Mouse (Mus musculus) layer of hippocampus, postnatal 25 days (tissue): ENCODE results near the gene Nup214. TPM values are rescaled to one million over a fixed set of nuclear protein-coding genes. Genes with fewer than 3 reads are reported as not detected.

Experiments used
- DNase-seq, 2 experiments: peaks; one replicate each; pipeline ENCODE4 v3.0.0; 2022; ENCODE audit warnings: mixed read lengths in 2 of 2, low spot score in 1 of 2; ENCODE audit errors: extremely low spot score in 1 of 2
- total RNA-seq, 2 experiments: library from RNA; stranded (reverse); gene quantifications; 2 replicates each; pipeline ENCODE4 v1.2.3; 2021

Nup214 gene
- 10 to 100 TPM; 49.3 to 63.5 TPM for total RNA-seq

GRCm38 (mm10) chr2:31974141-31974808, at the start of gene Nup214:
Nup214 (plus strand) TSS chr2:31974436.
- DNase-seq, result peak; percentile 99 to 100

GRCm38 (mm10) chr2:31924811-31925210, 49.4 kb upstream of the Nup214 start:
- DNase-seq, result no peak

DNA sequence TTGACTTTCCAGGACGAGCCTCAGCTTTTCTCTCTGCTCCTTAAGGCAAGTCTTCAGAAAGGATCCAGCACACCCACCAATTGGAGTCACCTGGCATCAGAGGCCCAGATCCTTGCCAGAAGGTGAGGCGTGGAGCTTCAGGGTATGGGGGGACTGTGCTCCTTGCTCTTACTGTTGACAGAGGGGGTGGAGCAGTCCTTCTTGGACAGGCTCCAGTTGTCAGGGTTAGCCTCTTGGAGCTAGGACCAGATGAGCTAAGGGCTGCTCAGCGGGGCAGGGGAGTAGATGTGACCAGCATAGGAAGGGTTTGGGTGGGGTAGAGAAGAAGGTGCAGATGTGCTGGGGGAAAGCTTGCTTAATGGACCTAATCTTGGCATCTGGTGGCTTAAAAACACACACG, 48.3 kb upstream of the Nup214 start:
- DNase-seq, result no peak

- no peak for DNase-seq
Measured at GRCm38 (mm10) chr2:31929664-31930063, 44.6 kb upstream of the Nup214 start.

DNA sequence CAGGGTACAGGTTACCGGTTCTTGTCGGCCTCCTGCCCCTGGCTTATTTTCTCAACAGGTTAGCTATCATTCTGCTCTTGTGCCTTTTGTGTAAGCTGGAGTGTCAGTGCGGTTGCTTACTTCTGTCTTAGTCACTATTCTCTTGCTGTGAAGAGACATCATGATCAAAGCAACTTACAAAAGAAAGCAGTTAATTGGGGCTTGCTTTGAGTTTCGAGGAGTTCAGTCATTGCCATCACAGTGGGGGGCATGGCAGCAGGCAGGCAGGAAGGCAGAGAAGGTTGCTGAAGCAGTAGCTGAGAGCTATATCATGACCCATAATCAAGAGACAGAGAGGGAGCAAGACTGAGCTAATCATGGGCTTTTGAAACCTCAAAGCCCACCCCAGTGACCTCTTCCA, 39.7 kb upstream of the Nup214 start:
- DNase-seq, result no peak

DNA sequence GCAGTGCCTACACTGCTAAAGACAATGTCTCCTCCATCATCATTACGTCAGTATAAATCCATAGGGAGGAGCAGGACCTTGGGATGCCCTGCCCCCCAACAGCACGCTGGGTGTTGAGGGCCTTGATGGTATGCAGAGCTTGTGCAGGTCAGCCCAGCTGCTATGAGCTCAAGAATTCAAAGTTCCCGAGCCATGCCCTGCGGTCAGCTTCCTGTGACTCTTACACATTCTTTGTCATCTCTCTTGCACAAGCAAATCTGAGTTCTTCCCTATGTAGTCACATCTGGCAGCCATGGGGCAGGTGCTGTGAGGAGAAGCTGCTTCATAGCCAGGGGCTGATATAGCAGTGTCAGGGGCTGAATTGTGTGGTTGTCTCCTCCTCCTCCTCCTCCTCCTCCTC, 39.2 kb upstream of the Nup214 start:
- no peak for DNase-seq

DNA sequence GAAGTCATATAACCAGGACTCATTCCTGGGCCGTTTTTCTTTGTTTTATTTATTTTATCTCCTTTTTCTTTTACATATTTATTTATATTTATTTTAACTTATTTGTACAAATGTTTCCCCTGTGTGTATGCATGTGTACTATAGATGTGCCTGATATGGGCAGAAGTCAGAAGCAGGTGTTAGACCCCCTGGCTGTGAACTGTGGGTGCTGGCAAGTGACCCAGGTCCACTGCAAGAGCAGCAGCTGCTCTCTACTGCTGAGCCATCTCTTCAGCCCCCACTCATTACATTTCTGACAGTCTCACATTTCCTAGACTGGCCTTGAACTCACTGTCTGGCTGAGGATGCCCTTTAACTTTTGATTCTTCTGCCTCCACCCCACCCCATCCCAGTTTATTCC, 35.9 kb upstream of the Nup214 start:
- DNase-seq, result no peak

- no peak for DNase-seq
Measured at GRCm38 (mm10) chr2:31943011-31943410, 31.2 kb upstream of the Nup214 start.

DNA sequence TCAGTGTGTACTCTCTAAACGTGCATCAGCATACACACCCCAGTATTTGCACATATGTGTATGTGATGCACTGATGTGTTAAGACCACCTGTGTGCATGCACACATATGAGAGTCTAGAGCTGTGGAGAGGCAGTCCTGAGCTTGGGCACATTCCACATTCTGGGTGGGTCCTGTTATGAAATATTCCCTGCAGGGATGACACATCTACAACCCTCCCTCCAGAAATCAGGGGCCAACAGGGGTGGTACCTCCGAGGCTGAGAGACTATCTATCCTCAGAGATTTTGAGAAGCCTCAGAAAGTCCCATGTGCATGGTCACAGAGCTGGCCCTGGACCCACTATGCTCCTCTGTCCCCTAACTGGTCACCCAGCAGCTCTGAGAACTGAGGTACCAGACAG, 28.7 kb upstream of the Nup214 start:
- no peak for DNase-seq

- no peak for DNase-seq
Measured at GRCm38 (mm10) chr2:31948392-31948791, 25.8 kb upstream of the Nup214 start.

GRCm38 (mm10) chr2:31948801-31949200, 25.4 kb upstream of the Nup214 start:
- DNase-seq, result no peak

DNA sequence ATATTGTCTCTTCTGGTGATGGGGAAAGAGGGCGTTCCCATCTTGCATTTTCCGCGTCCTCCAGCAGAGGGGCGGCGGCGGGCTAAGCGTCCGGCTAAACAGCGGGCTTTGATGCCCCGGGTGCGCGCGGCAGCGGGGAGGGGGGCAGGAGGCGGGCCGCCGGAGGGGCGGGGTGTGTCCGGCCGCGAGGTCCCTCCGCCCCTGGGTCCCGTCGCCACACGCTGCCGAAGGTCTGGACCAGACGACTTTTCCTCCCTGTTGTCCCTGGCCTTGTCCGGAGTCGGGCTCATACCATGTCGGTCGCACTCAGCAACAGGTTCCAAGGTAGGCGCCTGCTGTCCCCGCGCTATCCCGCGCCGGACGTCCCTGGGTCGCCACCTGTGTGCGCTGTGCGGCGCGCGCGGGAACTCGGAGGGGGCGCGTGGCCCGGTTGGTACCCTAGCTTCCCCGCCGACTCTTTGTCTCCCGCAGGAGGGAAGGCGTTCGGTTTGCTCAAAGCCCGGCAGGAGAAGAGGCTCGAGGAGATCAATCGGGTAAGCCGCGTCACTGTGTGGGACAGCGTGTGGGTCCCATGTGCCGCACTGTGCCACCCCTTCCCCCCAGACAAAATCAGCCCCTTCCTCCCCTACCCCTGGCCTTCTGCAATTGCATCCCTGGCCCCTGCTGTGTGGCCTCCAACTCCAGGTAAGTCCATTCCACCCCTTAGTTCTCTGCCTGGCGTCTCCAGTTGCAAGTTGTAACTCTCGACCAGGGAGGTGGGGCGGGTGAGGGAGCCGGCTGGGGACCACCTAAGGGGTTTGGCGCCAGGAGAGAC, 24.0 kb upstream of the Nup214 start, which contains the start of gene Aif1l:
Gene Aif1l (plus strand): TSS at position 82 of the 814 bp plus-strand sequence.
- DNase-seq, result peak in 1 of 2 experiments; percentile 42

DNA sequence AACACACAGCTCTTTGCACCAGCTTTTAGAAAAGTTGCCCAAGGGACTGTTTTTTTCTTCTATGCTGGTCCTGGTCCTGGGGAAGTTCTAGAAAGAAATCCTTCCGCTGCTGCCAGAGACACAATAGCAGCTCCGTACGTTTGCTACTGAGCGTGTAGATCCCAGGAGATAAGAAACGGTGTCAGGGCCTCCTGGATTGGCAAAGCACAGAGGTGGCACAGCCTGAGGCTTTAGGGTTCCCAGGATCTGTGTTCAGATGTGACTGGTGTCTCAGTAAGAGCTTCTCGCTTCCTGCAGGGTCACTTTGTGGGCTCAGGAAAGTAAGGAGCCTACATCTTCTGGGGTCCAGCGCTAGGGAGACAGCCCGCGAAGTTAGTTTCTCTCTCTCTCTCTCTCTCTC, 23.3 kb upstream of the Nup214 start:
- DNase-seq, result no peak

DNA sequence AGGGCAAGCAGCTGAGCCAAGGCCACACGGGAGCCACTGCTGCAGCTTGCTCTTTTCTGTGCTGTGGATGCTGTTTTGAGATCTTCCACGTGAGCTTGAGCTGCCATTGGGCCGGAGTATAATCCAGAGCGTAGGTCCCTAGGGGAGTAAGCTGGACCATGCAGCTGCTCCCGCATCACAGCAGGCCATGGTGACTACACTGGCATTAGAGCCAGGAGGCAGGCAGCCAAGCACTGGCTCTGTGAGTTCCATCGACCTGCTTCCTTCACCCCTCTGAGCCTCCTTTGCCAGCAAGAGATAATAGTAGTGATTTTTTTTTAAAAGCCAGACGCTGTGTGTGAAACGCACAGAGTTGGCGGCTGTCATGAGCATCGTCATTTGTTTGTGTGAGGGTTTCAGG, 22.0 kb upstream of the Nup214 start:
- DNase-seq, result no peak

GRCm38 (mm10) chr2:31952725-31953124, 21.5 kb upstream of the Nup214 start:
- DNase-seq, result no peak

GRCm38 (mm10) chr2:31953687-31954086, 20.5 kb upstream of the Nup214 start:
- DNase-seq, result no peak

GRCm38 (mm10) chr2:31954779-31955181, 19.5 kb upstream of the Nup214 start:
- DNase-seq, result no peak

DNA sequence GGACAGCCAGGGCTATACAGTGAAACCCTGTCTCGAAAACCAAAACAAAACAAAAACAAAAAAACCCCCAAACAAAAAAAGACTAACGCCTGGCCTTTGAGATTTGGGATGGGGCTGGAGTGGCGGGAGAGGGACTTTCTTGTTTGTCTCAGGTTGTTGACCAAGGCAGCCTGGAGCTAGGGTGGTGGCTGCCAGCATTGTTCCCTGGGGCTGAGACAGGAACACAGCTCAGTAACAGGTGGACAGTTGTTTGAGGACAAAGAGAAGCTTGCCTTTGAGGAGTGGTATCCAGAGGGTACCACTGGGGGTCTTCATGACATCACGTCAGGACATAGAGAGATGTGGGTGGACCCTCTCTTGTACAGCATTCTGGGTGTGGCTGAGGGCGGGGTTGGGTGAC, 18.6 kb upstream of the Nup214 start:
- DNase-seq, result no peak

GRCm38 (mm10) chr2:31957211-31957610, 17.0 kb upstream of the Nup214 start:
- no peak for DNase-seq

GRCm38 (mm10) chr2:31960986-31961385, 13.2 kb upstream of the Nup214 start:
- no peak for DNase-seq

- DNase-seq, result no peak
Measured at GRCm38 (mm10) chr2:31961791-31962222, 12.4 kb upstream of the Nup214 start.
